In the genomic region with DNA sequence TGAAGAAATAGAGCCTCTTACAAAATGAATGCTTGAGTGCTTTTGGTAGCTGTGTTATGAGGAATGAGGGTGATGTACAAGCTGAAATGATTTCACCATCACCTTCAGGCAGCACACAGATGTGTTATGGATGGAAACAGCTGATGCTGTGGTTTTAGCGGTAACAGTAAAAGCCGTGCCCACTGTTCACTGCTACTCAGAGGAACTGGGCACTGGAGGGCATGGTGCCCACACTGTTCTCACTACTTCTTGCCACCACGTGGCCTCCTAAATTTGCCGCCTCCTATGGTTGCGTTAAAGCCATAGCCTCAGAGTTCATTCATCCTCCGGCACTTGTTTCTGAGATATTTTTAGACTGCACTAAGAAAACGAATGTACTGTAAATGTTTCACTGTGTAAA, we compare ENCODE assay signal across 22 mouse cellular contexts. TPM values are rescaled to one million over a fixed set of nuclear protein-coding genes. Genes with fewer than 3 reads are reported as not detected.
A peak's percentile ranks its signal among the peaks of the same experiment; 100 is the strongest.
DNase-seq lines count a peak whose midpoint lies in the region; ATAC-seq and TF ChIP-seq lines count a peak whose summit lies in the region.
"Had no signal": no experiment of that assay in that cellular context is flagged by ENCODE, and none has a peak within 500 bp of the region (broad histone marks: within the 10 kb centered on the region; RNA-seq: fewer than 3 reads in every experiment).

No protein-coding gene starts in this region.

- no peak overlapping the region for H3K4me3 ChIP-seq in lung, embryonic 14.5 days (ENCODE audit: low read depth, low read length)
- no peak overlapping the region for H3K4me3 ChIP-seq in C2C12 (ENCODE audit: insufficient read depth, poor library complexity, severe bottlenecking)
- H3K4me3 ChIP-seq: limb, embryonic 15.5 days; liver, embryonic 15.5 days had no signal

- 52% methylated on average over 7 of the region's 7 CpGs for WGBS in lung, embryonic 14.5 days

- no peak overlapping the region for H3K4me2 ChIP-seq in lung, embryonic 14.5 days
- H3K4me2 ChIP-seq: limb, embryonic 15.5 days; liver, embryonic 15.5 days; midbrain, embryonic 11.5 days had no signal

- no peaks in the 10 kb centered on the region for H3K79me3 ChIP-seq in C2C12 (ENCODE audit: low read depth)

- H3ac ChIP-seq in C2C12 (ENCODE audit: control insufficient read depth, insufficient read length, low read depth): no peak overlapping the region

- peak; percentile 28; the same call in 1 of the 2 replicates for ATAC-seq in lung, embryonic 14.5 days (ENCODE audit: insufficient read depth)
- peak; percentile 64 for ATAC-seq in megakaryocyte progenitor cell, adult 5-6 weeks (replicated peaks; ENCODE audit: poor library complexity)
- ATAC-seq: forebrain, embryonic 16.5 days had no signal

- no peak for TF ChIP-seq CTCF in lung, embryonic 14.5 days (IDR thresholded peaks at IDR 0.05; ENCODE audit: low read depth)
- TF ChIP-seq CTCF in C2C12 (IDR thresholded peaks at IDR 0.05; ENCODE audit: control insufficient read depth, insufficient read depth, insufficient read length): no peak

- no peaks in the 10 kb centered on the region for H3K36me3 ChIP-seq in lung, embryonic 14.5 days (ENCODE audit: insufficient read depth)
- no peaks in the 10 kb centered on the region for H3K36me3 ChIP-seq in C2C12 (ENCODE audit: control insufficient read depth, insufficient read depth)
- H3K36me3 ChIP-seq: liver, embryonic 15.5 days had no signal

- no peaks in the 10 kb centered on the region; the same call in 1 of the 2 replicates for H3K4me1 ChIP-seq in lung, embryonic 14.5 days (ENCODE audit: insufficient read depth)
- H3K4me1 ChIP-seq: limb, embryonic 15.5 days; liver, embryonic 15.5 days had no signal

- no peak overlapping the region for H3K9ac ChIP-seq in lung, embryonic 14.5 days
- H3K9ac ChIP-seq: limb, embryonic 15.5 days; liver, embryonic 15.5 days had no signal

- intact Hi-C loops in heart, postnatal 36 days (cut with DNase I): no loop called here

- H3K79me2 ChIP-seq in C2C12 (ENCODE audit: control insufficient read depth, insufficient read depth): no peaks in the 10 kb centered on the region

- H3K27me3 ChIP-seq in lung, embryonic 14.5 days (ENCODE audit: insufficient read depth, low read length): no peaks in the 10 kb centered on the region
- H3K27me3 ChIP-seq in C2C12 (ENCODE audit: control insufficient read depth, insufficient read depth, insufficient read length): no peaks in the 10 kb centered on the region
- H3K27me3 ChIP-seq: limb, embryonic 15.5 days; liver, embryonic 15.5 days had no signal

- no peaks in the 10 kb centered on the region for H3K9me3 ChIP-seq in lung, embryonic 14.5 days (ENCODE audit: low read depth, low read length)
- H3K9me3 ChIP-seq: limb, embryonic 15.5 days; liver, embryonic 15.5 days had no signal

- DNase-seq in heart, adult 11 months: peak; percentile 73
- no peak for DNase-seq in heart, postnatal 36 days
- peak; percentile 30 for DNase-seq in lung, embryonic 14.5 days
- DNase-seq in lung, postnatal 10 days: no peak
- DNase-seq in adrenal gland, postnatal 14 days: no peak
- DNase-seq: B cell, adult 2 months; cerebellum, adult 9-11 months; embryo, embryonic 11 days; heart, adult 18-20 months; heart, postnatal 10 days; kidney, adult 11 months; layer of hippocampus, postnatal 36 days; lung, postnatal 4 days; spleen, adult 18-20 months; thymus, postnatal 25 days had no signal

- H3K27ac ChIP-seq in lung, embryonic 14.5 days (ENCODE audit: low read depth): no peak overlapping the region
- H3K27ac ChIP-seq: kidney, postnatal 0 days; limb, embryonic 15.5 days; liver, embryonic 15.5 days had no signal

TF ChIP-seq in C2C12, 6 proteins besides CTCF, POLR2A, EP300 and RAD21:
- TF ChIP-seq MAX (IDR thresholded peaks at IDR 0.05): peak; percentile 46
- TF ChIP-seq FOSL1 (IDR thresholded peaks at IDR 0.05; ENCODE audit: insufficient read depth, low read length, poor library complexity, severe bottlenecking): no peak
- TF ChIP-seq MYOD1 (IDR thresholded peaks at IDR 0.05; ENCODE audit: control insufficient read depth, insufficient read length, low read depth): peak; percentile 86
- TF ChIP-seq MYOG (IDR thresholded peaks at IDR 0.05; ENCODE audit: control insufficient read depth, extremely low read depth, insufficient read length): no peak
- TF ChIP-seq USF1 (IDR thresholded peaks at IDR 0.05; ENCODE audit: low read depth): peak; percentile 89

RNA-seq across cellular contexts. Expression of a gene that starts 18.0 kb away (rescaled TPM):
- total RNA-seq in heart, postnatal 36 days (2021): 1 to 10 TPM; 2.5 to 5.9 TPM
- 9.1 and 11.3 TPM in 2 replicates for polyA plus RNA-seq in lung, embryonic 14.5 days (2014; fragmentation: Nextera tagmentation; extraction: Ambion mirVana)
- 2.2 TPM for polyA plus RNA-seq in C2C12 (2012; fragmentation: generic; extraction: Trizol)
- total RNA-seq in megakaryocyte progenitor cell, adult 5-6 weeks (2015): not detected in 2 replicates
- not detected in 2 replicates for total RNA-seq in megakaryocyte progenitor cell, adult 5-6 weeks (2017)
- total RNA-seq in adrenal gland, postnatal 14 days (2021): 5.0 and 16.9 TPM in 2 replicates

Comparison
In these comparisons a context has a peak if more than half of its experiments do, and no peak if none do; other contexts are left out.
1. DNase-seq: peak in heart, adult 11 months (single experiment) and lung, embryonic 14.5 days (single experiment); none in heart, postnatal 36 days (0 of 2), lung, postnatal 10 days (single experiment) and adrenal gland, postnatal 14 days (single experiment).